Comparison of ENCODE assay signal across 8 mouse cellular contexts in genomic region chr17:59013091-59013459, GRCm38 (mm10). TPM values are rescaled to one million over a fixed set of nuclear protein-coding genes. Genes with fewer than 3 reads are reported as not detected.
A peak's percentile ranks its signal among the peaks of the same experiment; 100 is the strongest.
DNase-seq lines count a peak whose midpoint lies in the region; ATAC-seq lines count a peak whose summit lies in the region.

TSS of gene Nudt12 (minus strand) at chr17:59013372.

- peak within 1 kb of the TSS; percentile 58 for H3K9ac ChIP-seq in intestine, embryonic 14.5 days (ENCODE audit: low read length)

- no peaks in the 10 kb centered on the region; the same call in 1 of the 2 replicates for H3K4me1 ChIP-seq in intestine, embryonic 14.5 days (replicated peaks; ENCODE audit: control insufficient read depth, insufficient read depth, low read length)

- H3K4me3 ChIP-seq in intestine, embryonic 14.5 days (ENCODE audit: low read depth, low read length) = peak within 1 kb of the TSS; percentile 53

- intact Hi-C loops in gastrocnemius, postnatal 14 days (cut with DNase I; ENCODE audit: low total_unique reads) = no loop called here

- no peaks in the 10 kb centered on the region for H3K9me3 ChIP-seq in intestine, embryonic 14.5 days (ENCODE audit: control insufficient read depth, low read length)

- H3K27me3 ChIP-seq in intestine, embryonic 14.5 days (replicated peaks; ENCODE audit: control insufficient read depth, insufficient read depth, low read length) = no peaks in the 10 kb centered on the region

- H3K36me3 ChIP-seq in intestine, embryonic 14.5 days (ENCODE audit: control insufficient read depth, insufficient read depth, low read length) = no peaks in the 10 kb centered on the region

- H3K4me2 ChIP-seq in intestine, embryonic 14.5 days (ENCODE audit: low read length) = peak within 1 kb of the TSS; percentile 87

- 0% methylated on average over 22 of the region's 22 CpGs for WGBS in intestine, embryonic 14.5 days

- peak; percentile 83 for DNase-seq in adrenal gland, adult 2 months
- DNase-seq in embryo, embryonic 11 days = peak; percentile 83
- peak; percentile 61 for DNase-seq in gastrocnemius, postnatal 14 days
- peak; percentile 71 for DNase-seq in intestine, embryonic 14.5 days (ENCODE audit: low spot score)
- DNase-seq in left cerebral cortex, adult 9 months (ENCODE audit: low spot score in 2 of 2) = peak; percentile 3 to 56
- DNase-seq in right cerebral cortex, postnatal 25 days = peak; percentile 62
- DNase-seq in yolk sac, embryonic 10.5 days (ENCODE audit: low spot score) = peak; percentile 77

- peak; percentile 94 for ATAC-seq in intestine, embryonic 14.5 days (replicated peaks; ENCODE audit: low FRiP score, low TSS enrichment, low read depth)
- peak; percentile 75 for ATAC-seq in megakaryocyte, adult 5-6 weeks (ENCODE audit: poor library complexity, severe bottlenecking)

- no peak within 1 kb of the TSS for H3K27ac ChIP-seq in intestine, embryonic 14.5 days (ENCODE audit: low read depth)

RNA-seq across cellular contexts. Expression of gene Nudt12, which starts in this region (rescaled TPM):
- total RNA-seq in adrenal gland, adult 2 months (2021) = 10 to 100 TPM; 55.7 to 66.4 TPM
- 3.3 TPM in 2 replicates for polyA plus RNA-seq in adrenal gland, adult 2 months (2012; rRNA removed)
- total RNA-seq in gastrocnemius, postnatal 14 days (2021) = 1 to 10 TPM; 5.0 to 8.0 TPM
- 4.8 and 5.2 TPM in 2 replicates for polyA plus RNA-seq in intestine, embryonic 14.5 days (2014; fragmentation: Nextera tagmentation; extraction: Ambion mirVana)
- 1.2 and 1.7 TPM in 2 replicates for total RNA-seq in megakaryocyte, adult 5-6 weeks (2015)
- 0.07 and 1.8 TPM in 2 replicates for total RNA-seq in megakaryocyte, adult 5-6 weeks (2017)

Comparison
In these comparisons a context has a peak if more than half of its experiments do, and no peak if none do; other contexts are left out.
1. RNA of gene Nudt12 (total RNA-seq): 55.7 to 66.4 TPM in adrenal gland, adult 2 months; 5.0 to 8.0 TPM in gastrocnemius, postnatal 14 days and 0.07 to 1.8 TPM in megakaryocyte, adult 5-6 weeks; every median in the first group is over 4 times any median in the second.
2. DNase-seq: peak in every context shown above with its lines; median percentile 83 in adrenal gland, adult 2 months; 83 in embryo, embryonic 11 days; 77 in yolk sac, embryonic 10.5 days; 71 in intestine, embryonic 14.5 days; 62 in right cerebral cortex, postnatal 25 days; 61 in gastrocnemius, postnatal 14 days; 30 in left cerebral cortex, adult 9 months.